Mouse (Mus musculus) layer of hippocampus, adult 18-20 months (tissue): Measurements from ENCODE around the gene Nuak2. TPM values are rescaled to one million over a fixed set of nuclear protein-coding genes. Genes with fewer than 3 reads are reported as not detected.
A peak's percentile ranks its signal among the peaks of the same experiment; 100 is the strongest.

Experiments
- DNase-seq, 2 experiments: peaks; one replicate each; pipeline ENCODE4 v3.0.0; 2022; ENCODE audit warnings: low spot score in 2 of 2
- total RNA-seq, 2 experiments: library from RNA; stranded (reverse); gene quantifications; 2 replicates each; pipeline ENCODE4 v1.2.3; 2021

Gene Nuak2
- total RNA-seq, 2 experiments from 2014 or later = 1.6 to 1.9 TPM

DNA sequence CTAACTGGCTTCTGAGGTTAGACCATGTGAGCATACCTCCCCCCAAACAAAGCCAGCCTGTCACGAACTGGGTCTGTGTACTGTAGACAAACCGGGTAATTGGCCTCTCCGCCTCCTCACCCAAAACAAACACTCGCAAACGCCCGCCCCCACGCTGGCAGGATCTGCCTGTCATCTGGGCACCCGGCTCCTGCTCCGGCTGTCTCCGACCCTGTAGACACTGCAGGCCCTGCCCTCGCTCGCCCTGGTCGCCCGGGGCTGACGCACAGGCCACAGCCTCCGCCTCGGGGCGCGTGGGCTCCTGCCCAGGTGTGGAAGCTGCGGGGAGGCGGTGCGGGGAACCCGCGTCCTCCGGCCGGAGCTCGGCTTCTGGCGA, 17.5 kb upstream of the Nuak2 start, which contains the start of gene Klhdc8a:
Klhdc8a (plus strand) TSS at position 202 of the 376 bp plus-strand sequence.
- peak; percentile 30 to 65 for DNase-seq

GRCm38 (mm10) chr1:132298801-132299464, 17.0 kb upstream of the Nuak2 start:
- no peak for DNase-seq

DNA sequence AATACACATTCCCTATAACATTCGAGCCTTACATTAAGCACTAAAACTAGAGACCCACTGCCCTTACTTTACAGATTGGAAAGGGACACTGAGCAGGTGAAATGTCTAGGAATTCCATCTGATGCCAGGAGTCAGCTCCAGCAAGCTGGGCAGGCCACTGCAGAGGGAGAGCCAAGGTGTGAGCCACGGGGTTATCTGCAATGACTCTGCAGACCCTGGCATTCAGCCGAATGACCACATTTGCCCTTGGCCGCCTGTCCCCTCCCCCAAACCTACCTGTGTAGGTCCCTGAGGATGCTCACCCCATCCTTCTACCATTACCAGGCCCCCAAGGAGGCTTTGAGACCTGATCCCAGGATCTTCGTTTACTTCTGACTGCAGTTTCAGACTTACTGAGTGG, 16.2 kb upstream of the Nuak2 start:
- DNase-seq = no peak

DNA sequence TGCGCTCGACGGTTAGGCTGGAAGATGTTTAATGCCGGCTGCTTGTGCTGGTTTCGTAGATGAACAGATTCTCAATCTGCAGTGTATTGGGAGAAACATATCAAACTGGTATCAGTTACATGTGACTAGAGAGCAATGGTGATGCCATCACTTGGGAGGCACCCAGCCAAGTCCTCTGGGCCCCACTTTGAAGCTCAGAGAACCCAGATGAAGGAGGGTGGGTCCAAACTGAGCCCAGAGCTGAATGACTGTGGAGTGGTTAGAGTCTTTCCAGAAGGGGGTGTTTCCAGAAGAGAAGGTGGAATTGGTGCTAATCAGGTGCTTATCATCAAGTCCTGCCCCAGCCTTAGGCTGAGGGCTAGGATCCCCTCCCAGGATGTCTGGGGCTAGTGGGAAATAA, 14.7 kb upstream of the Nuak2 start:
- DNase-seq = no peak

GRCm38 (mm10) chr1:132302341-132302866, 13.5 kb upstream of the Nuak2 start:
- no peak for DNase-seq

DNA sequence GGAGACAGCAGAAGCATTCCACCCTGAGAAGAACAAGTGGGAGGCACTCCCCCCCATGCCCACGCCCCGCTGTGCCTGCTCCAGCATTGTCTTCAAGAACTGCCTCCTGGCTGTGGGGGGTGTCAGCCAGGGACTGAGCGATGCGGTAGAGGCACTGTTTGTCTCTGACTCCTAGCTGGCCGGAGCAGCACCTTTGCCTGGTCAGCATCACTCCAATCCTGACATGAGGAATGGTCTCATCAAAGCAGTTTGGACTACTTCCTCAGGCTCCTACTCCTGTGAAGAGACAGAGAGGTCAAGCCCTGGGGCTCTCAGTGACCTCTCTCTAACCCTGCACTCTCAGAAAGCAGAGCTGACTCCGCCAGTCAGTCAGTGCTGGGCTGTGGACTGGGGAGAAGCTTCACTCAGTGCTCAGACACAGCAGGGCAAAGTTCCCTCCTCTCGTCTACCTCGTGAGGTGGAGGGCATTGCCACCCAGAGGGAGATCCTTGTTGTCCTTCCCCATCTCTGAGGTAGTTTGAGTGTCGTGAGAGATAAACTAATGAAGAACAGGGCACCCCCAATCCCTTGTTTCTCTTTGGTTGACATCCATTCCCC, 11.2 kb upstream of the Nuak2 start:
- DNase-seq = no peak

DNA sequence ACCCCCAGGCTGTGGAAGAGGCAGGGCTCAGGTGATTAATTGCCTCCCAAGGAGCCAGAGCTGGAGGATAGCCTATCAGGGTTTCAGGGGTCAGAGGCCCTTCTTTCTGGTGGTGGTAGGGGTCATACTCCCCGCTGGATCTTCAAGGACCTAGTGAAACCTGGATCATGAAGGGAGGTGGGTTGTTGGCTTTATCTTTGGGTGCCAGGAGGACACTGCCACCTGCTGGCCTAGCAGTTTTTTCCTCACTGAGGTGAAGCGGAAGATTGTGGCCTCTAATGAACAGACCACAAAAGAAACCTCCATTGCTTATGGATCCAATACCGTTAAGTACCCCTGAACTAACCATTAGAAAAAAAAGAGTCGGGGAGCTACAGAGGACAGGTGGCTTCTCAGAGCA, 9.8 kb upstream of the Nuak2 start:
- DNase-seq = peak in 1 of 2 experiments; percentile 58

DNA sequence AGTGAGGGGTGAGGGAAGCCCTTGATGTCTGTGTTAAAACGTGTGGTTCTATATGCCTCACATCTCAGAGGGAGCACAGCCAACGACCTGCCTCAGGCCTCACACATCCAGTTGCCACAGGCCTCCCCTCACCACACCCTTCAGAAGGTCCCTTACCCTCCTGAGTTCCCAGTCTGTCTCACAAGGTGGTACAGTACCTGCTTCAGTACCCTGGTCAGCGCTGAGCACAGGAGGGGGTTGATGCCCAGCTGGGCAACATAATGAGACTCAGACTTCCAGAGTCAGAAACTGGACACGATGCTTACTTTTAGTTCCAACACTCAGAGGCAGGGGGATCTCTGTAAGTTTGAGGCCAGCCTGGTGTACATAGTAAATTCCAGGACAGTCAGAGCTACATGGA, 9.1 kb upstream of the Nuak2 start:
- no peak for DNase-seq

DNA sequence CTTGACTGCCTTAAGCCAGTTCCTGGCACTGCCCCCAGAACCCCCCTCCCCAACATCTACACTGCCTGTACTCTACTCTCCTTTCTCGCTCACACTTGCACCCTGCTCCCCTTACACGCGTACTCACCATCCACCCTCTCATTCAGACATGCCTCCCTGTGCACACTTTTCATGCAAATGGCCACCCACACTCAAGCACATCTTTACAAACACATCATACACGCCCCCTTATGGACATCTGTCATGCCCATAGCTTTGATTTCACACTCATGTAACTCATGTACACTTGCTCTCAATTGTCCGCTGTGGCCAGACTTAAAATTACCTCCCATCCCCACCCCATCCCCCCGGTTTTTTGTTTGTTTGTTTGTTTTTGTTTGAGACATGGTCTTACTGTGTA, 8.0 kb upstream of the Nuak2 start:
- DNase-seq = peak in 1 of 2 experiments; percentile 53

DNA sequence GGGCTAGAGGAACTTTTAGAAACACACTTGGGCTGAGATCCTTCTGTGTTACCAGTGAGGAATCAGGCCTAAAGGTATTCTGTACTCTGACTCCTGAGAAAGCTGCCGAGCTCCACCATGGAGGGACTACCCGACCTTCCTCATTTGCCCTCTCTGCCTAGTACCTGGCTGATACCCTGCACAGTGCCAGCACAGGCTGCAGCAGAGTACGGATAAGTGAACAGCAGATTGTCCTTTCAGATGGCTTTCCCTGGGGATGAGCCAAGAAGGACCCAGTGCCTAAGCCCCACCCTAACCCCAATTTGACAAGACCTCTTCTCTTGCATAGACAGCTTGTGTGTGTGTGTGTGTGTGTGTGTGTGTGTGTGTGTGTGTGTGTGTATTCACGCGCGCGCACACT, 7.3 kb upstream of the Nuak2 start:
- DNase-seq = no peak

DNA sequence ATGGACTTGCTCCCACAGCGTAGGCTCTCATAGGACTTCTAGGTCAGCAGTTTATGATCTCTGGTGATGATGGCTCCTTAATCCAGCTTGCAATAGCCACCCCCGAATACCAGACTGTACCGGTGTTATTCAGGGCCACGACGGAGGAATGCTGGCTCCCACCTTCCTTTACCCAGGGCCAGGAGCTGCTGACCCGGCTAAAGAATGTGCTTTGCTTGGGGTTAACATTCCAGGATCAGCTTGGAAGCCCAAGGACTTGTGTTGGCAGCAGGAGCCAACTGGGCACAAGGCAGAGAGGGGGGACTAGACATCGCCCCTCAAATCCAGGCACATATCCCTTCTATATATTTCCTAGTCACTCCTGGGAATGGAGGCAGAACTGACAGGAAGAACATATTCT, 5.2 kb upstream of the Nuak2 start:
- no peak for DNase-seq

GRCm38 (mm10) chr1:132311174-132311859, 4.6 kb upstream of the Nuak2 start:
- DNase-seq = no peak

- no peak for DNase-seq
Measured at GRCm38 (mm10) chr1:132312043-132312442, 3.9 kb upstream of the Nuak2 start.

DNA sequence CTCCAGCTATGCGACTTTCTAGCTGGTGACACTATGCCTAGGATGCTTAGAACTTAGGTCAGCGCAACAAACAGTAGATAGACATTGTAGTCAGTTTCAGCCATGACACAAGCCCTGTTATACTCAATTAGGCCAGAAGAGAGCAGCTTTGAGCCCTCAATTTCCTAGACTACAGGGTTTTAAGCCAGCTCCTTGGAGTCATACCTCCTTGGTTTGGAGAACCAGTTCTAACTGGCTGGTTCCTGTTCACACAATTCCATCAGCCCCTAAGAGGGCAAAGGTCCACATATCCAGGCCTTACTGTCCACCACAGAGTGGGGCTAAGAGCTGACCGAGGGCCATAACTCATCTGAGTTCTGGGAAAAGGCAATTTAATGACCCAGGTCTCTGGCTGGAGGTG, 3.2 kb upstream of the Nuak2 start:
- DNase-seq = peak; percentile 15 to 75

DNA sequence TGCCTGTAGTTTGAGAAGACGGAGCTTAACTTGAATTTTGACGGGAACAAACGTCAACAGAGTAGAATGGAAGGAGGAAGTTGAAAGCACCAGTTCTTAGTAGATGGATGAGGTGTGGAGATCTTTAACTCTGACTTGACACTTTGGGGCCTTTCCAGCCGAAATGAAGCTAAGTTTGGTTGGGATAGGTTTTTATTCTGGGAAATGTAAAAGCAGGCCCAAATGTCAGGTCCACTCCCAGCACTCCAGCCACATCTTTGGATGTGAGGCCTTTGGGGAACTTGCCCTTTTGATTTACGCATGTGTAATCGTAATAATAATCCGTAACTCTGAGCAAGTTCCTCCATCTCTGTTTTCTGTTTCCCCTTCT, 684 bp downstream of the Nuak2 start:
- DNase-seq = no peak

DNA sequence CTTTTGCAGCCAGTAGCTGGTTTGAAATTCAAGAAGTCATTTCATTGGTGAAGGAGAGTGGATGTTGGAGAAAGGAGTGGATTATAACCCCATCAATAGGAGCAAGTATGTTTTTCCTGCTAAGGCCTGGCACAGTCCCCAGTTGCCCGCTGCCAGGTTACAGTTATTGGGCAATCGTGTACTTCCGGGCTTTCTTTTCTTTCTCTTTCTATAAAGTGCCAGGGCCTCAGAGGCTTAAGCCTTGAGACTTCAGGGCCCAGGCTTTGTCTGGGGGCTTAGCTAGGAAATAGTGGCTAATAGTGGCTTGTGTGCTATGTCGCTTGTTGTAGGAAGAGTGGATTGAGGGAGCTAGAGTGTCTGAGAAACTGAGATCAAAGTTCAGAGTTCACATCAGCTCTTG, 1.5 kb downstream of the Nuak2 start:
- no peak for DNase-seq

GRCm38 (mm10) chr1:132317894-132318863, 2.3 kb downstream of the Nuak2 start:
- DNase-seq = no peak

GRCm38 (mm10) chr1:132319242-132319641, 3.3 kb downstream of the Nuak2 start:
- DNase-seq = no peak

- DNase-seq = no peak
Measured at GRCm38 (mm10) chr1:132321821-132322580, 6.1 kb downstream of the Nuak2 start.
